Mouse (Mus musculus): ENCODE results near the gene Olfr469. TPM values are rescaled to one million over a fixed set of nuclear protein-coding genes. Genes with fewer than 3 reads are reported as not detected.

The Olfr469 gene
- polyA plus RNA-seq (2017; shearing (Covaris generic)) = not detected

GRCm38 (mm10) chr7:107825441-107825840 lies at the start of gene Olfr469:
Gene Olfr469, minus strand, starts transcription at chr7:107825541.

GRCm38 (mm10) chr7:107847390-107847789 lies 22.0 kb upstream of the Olfr469 start, which contains the start of gene Olfr470:
Gene Olfr470, minus strand, starts transcription at chr7:107847490.

DNA sequence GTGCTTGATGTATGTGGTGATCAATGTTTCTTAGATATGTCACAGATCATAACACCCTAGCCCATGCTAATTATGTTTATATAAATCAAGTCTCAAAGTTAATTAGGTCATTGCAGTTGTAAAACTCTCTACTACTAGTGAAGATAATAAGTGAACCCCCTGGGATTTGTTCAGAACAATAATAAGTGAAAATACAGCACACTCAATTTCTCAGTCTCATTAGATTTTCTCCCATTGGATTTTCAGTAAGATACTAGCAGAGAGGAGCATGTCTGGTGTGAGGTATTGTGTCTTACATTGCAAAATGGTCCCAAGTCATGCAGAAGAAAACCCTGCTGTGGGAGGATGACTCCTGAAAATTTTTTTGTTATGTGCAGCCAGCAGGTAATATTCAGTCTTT lies 13.4 kb downstream of the Olfr469 start, which contains the start of gene Olfr467:
TSS of gene Olfr467 (plus strand) at position 301 of the 400 bp plus-strand sequence.

DNA sequence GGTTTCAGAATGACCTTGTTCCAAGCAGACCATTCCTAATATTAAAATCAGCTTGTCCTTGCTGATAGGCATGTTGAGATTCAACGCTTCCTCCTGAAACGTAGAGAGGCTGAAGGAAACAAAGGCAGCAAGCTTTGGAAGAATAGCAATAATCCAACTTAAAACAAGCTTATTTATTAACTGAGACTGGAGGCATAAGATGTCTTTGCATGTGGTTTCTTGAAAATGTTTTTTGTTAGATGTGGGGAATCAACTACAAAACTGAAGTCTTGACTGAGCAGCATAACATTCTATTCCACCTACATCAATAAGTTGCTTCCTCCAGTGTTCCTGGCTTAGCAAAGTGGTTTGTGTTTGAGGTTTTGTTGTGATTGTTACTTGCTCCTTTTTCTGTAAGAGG lies 24.2 kb downstream of the Olfr469 start, which contains the start of gene Ovch2:
TSS of gene Ovch2 (minus strand) at position 101 of the 400 bp plus-strand sequence.

Other genes with a start within 250 kb of the Olfr469 start
- gene Ppfibp2, start 230.3 kb downstream of the Olfr469 start, polyA plus RNA-seq (2017; shearing (Covaris generic)) = 0.82 TPM
- gene 5330417H12Rik, start 200.4 kb downstream of the Olfr469 start, polyA plus RNA-seq (2017; shearing (Covaris generic)) = not detected
- gene Cyb5r2, start 67.5 kb downstream of the Olfr469 start, polyA plus RNA-seq (2017; shearing (Covaris generic)) = not detected
- gene Ovch2, start 24.3 kb downstream of the Olfr469 start, polyA plus RNA-seq (2017; shearing (Covaris generic)) = not detected
- not detected for gene Olfr467, start 13.3 kb downstream of the Olfr469 start, polyA plus RNA-seq (2017; shearing (Covaris generic))
- gene Olfr470, start 21.9 kb upstream of the Olfr469 start, polyA plus RNA-seq (2017; shearing (Covaris generic)) = not detected
- not detected for gene Olfr472, start 72.4 kb upstream of the Olfr469 start, polyA plus RNA-seq (2017; shearing (Covaris generic))
- not detected for gene Olfr473, start 104.9 kb upstream of the Olfr469 start, polyA plus RNA-seq (2017; shearing (Covaris generic))
- gene Olfr474, start 129.1 kb upstream of the Olfr469 start, polyA plus RNA-seq (2017; shearing (Covaris generic)) = not detected
- not detected for gene Olfr476, start 139.3 kb upstream of the Olfr469 start, polyA plus RNA-seq (2017; shearing (Covaris generic))
- gene Olfr477, start 161.2 kb upstream of the Olfr469 start, polyA plus RNA-seq (2017; shearing (Covaris generic)) = not detected
- not detected for gene Olfr478, start 208.4 kb upstream of the Olfr469 start, polyA plus RNA-seq (2017; shearing (Covaris generic))
- gene Olfr479, start 225.2 kb upstream of the Olfr469 start, polyA plus RNA-seq (2017; shearing (Covaris generic)) = not detected
- gene Olfr480, start 241.8 kb upstream of the Olfr469 start, polyA plus RNA-seq (2017; shearing (Covaris generic)) = not detected

All from CD4-positive, CD25-positive, alpha-beta regulatory T cell, adult 9 weeks (primary cell).